Mouse (Mus musculus) kidney, adult 9 months (tissue): Measurements from ENCODE around the gene Golga5.
A peak's percentile ranks its signal among the peaks of the same experiment; 100 is the strongest.

Experiments used
- DNase-seq: peaks from one replicate; pipeline ENCODE4 v3.0.0; 2022

Gene Golga5

GRCm38 (mm10) chr12:102468894-102469764, at the start of gene Golga5:
TSS of gene Golga5 (plus strand) at chr12:102469135.
- peak; percentile 99 for DNase-seq

- no peak for DNase-seq
Measured at GRCm38 (mm10) chr12:102419544-102419943, 49.4 kb upstream of the Golga5 start.

GRCm38 (mm10) chr12:102420168-102420890, 48.6 kb upstream of the Golga5 start:
- peak; percentile 90 for DNase-seq

- DNase-seq = peak; percentile 74
Measured at GRCm38 (mm10) chr12:102422065-102422464, 46.9 kb upstream of the Golga5 start.

- peak; percentile 73 for DNase-seq
Measured at GRCm38 (mm10) chr12:102422623-102423320, 46.2 kb upstream of the Golga5 start.

- DNase-seq = peak; percentile 64
Measured at GRCm38 (mm10) chr12:102423625-102424024, 45.3 kb upstream of the Golga5 start.

GRCm38 (mm10) chr12:102424456-102424855, 44.5 kb upstream of the Golga5 start:
- no peak for DNase-seq

- DNase-seq = no peak
Measured at GRCm38 (mm10) chr12:102425048-102425578, 43.8 kb upstream of the Golga5 start.

GRCm38 (mm10) chr12:102426285-102426684, 42.6 kb upstream of the Golga5 start:
- DNase-seq = no peak

GRCm38 (mm10) chr12:102429656-102430055, 39.3 kb upstream of the Golga5 start:
- no peak for DNase-seq

- no peak for DNase-seq
Measured at GRCm38 (mm10) chr12:102430228-102430627, 38.7 kb upstream of the Golga5 start.

GRCm38 (mm10) chr12:102432238-102432637, 36.7 kb upstream of the Golga5 start:
- no peak for DNase-seq

GRCm38 (mm10) chr12:102434107-102434506, 34.8 kb upstream of the Golga5 start:
- DNase-seq = no peak

GRCm38 (mm10) chr12:102436939-102437526, 31.9 kb upstream of the Golga5 start:
- peak; percentile 75 for DNase-seq

GRCm38 (mm10) chr12:102437952-102438351, 31.0 kb upstream of the Golga5 start:
- no peak for DNase-seq

GRCm38 (mm10) chr12:102438983-102439631, 29.8 kb upstream of the Golga5 start:
- no peak for DNase-seq

GRCm38 (mm10) chr12:102439632-102440023, 29.3 kb upstream of the Golga5 start, which contains the start of gene Lgmn:
TSS of gene Lgmn (minus strand) at chr12:102439813.
- peak; percentile 99 for DNase-seq

- no peak for DNase-seq
Measured at GRCm38 (mm10) chr12:102440551-102440950, 28.4 kb upstream of the Golga5 start.

GRCm38 (mm10) chr12:102441141-102441540, 27.8 kb upstream of the Golga5 start:
- DNase-seq = no peak

- DNase-seq = no peak
Measured at GRCm38 (mm10) chr12:102442639-102443038, 26.3 kb upstream of the Golga5 start.

GRCm38 (mm10) chr12:102443676-102444075, 25.3 kb upstream of the Golga5 start:
- DNase-seq = no peak

- DNase-seq = no peak
Measured at GRCm38 (mm10) chr12:102445436-102445835, 23.5 kb upstream of the Golga5 start.
